Mouse (Mus musculus) spleen, postnatal 36 days (tissue): ENCODE measurements around the gene Slc30a1.

Experiments used
- DNase-seq, 2 experiments: peaks; one replicate each; pipeline ENCODE4 v3.0.0; 2022; ENCODE audit warnings: low spot score in 2 of 2, mixed read lengths in 1 of 2

Slc30a1 gene

GRCm38 (mm10) chr1:191896806-191897552 lies 9.6 kb upstream of the Slc30a1 start:
- DNase-seq = no peak

GRCm38 (mm10) chr1:191905637-191906533 lies 682 bp upstream of the Slc30a1 start:
- peak; percentile 66 to 68 for DNase-seq

GRCm38 (mm10) chr1:191907431-191907810 lies 854 bp downstream of the Slc30a1 start:
- DNase-seq = peak; percentile 76 to 84

GRCm38 (mm10) chr1:191908906-191909305 lies 2.3 kb downstream of the Slc30a1 start:
- no peak for DNase-seq

- no peak for DNase-seq
Measured at GRCm38 (mm10) chr1:191909316-191909715, 2.7 kb downstream of the Slc30a1 start.

GRCm38 (mm10) chr1:191910646-191911045 lies 4.1 kb downstream of the Slc30a1 start:
- no peak for DNase-seq

- peak; percentile 31 to 69 for DNase-seq
Measured at GRCm38 (mm10) chr1:191911067-191911668, 4.6 kb downstream of the Slc30a1 start.

GRCm38 (mm10) chr1:191914647-191915046 lies 8.1 kb downstream of the Slc30a1 start:
- no peak for DNase-seq

- no peak for DNase-seq
Measured at GRCm38 (mm10) chr1:191915586-191915985, 9.0 kb downstream of the Slc30a1 start.

- no peak for DNase-seq
Measured at GRCm38 (mm10) chr1:191916876-191917275, 10.3 kb downstream of the Slc30a1 start.

- no peak for DNase-seq
Measured at GRCm38 (mm10) chr1:191919336-191919735, 12.8 kb downstream of the Slc30a1 start.

- DNase-seq = no peak
Measured at GRCm38 (mm10) chr1:191921701-191922100, 15.1 kb downstream of the Slc30a1 start.

- no peak for DNase-seq
Measured at GRCm38 (mm10) chr1:191925496-191925895, 18.9 kb downstream of the Slc30a1 start.

GRCm38 (mm10) chr1:191926681-191927080 lies 20.1 kb downstream of the Slc30a1 start:
- DNase-seq = no peak

- DNase-seq = no peak
Measured at GRCm38 (mm10) chr1:191928345-191928744, 21.8 kb downstream of the Slc30a1 start.

GRCm38 (mm10) chr1:191929065-191929464 lies 22.5 kb downstream of the Slc30a1 start:
- DNase-seq = no peak

- DNase-seq = no peak
Measured at GRCm38 (mm10) chr1:191929897-191930524, 23.4 kb downstream of the Slc30a1 start.

- no peak for DNase-seq
Measured at GRCm38 (mm10) chr1:191930525-191931105, 24.0 kb downstream of the Slc30a1 start.

- no peak for DNase-seq
Measured at GRCm38 (mm10) chr1:191932286-191932985, 25.9 kb downstream of the Slc30a1 start.

GRCm38 (mm10) chr1:191932986-191933632 lies 26.5 kb downstream of the Slc30a1 start:
- no peak for DNase-seq
